Mouse (Mus musculus) spleen, embryonic (tissue): Measurements from ENCODE around the gene Lmx1b.

Source experiments
- CTCF ChIA-PET: fragments of 350-600 bp; sonication (Branson Sonifier 250); formaldehyde crosslinking; loops from one replicate; lab custom pipeline; 2022; lab: Charles Lee

Lmx1b gene

GRCm38 (mm10) chr2:33643721-33644713, 3.7 kb upstream of the Lmx1b start:
- CTCF ChIA-PET = no interaction called here

- CTCF ChIA-PET = no interaction called here
Measured at GRCm38 (mm10) chr2:33642650-33643458, 2.5 kb upstream of the Lmx1b start.

- CTCF ChIA-PET = no interaction called here
Measured at GRCm38 (mm10) chr2:33641859-33642571, 1.7 kb upstream of the Lmx1b start.

- CTCF ChIA-PET = no interaction called here
Measured at GRCm38 (mm10) chr2:33640978-33641858, 907 bp upstream of the Lmx1b start.

GRCm38 (mm10) chr2:33639301-33640170, 775 bp downstream of the Lmx1b start:
- CTCF ChIA-PET = no interaction called here

GRCm38 (mm10) chr2:33638141-33638733, 2.1 kb downstream of the Lmx1b start:
- CTCF ChIA-PET = no interaction called here

- CTCF ChIA-PET = no interaction called here
Measured at GRCm38 (mm10) chr2:33637288-33637687, 3.0 kb downstream of the Lmx1b start.

GRCm38 (mm10) chr2:33636628-33637188, 3.6 kb downstream of the Lmx1b start:
- CTCF ChIA-PET = no interaction called here

GRCm38 (mm10) chr2:33636117-33636521, 4.2 kb downstream of the Lmx1b start:
- CTCF ChIA-PET = no interaction called here

- CTCF ChIA-PET = no interaction called here
Measured at GRCm38 (mm10) chr2:33635323-33636116, 4.8 kb downstream of the Lmx1b start.

GRCm38 (mm10) chr2:33634481-33635090, 5.7 kb downstream of the Lmx1b start:
- CTCF ChIA-PET = no interaction called here

- CTCF ChIA-PET = no interaction called here
Measured at GRCm38 (mm10) chr2:33633955-33634354, 6.4 kb downstream of the Lmx1b start.

- CTCF ChIA-PET = no interaction called here
Measured at GRCm38 (mm10) chr2:33633237-33633636, 7.1 kb downstream of the Lmx1b start.

GRCm38 (mm10) chr2:33632551-33633059, 7.7 kb downstream of the Lmx1b start:
- CTCF ChIA-PET = no interaction called here

GRCm38 (mm10) chr2:33631708-33632343, 8.5 kb downstream of the Lmx1b start:
- CTCF ChIA-PET = no interaction called here

- CTCF ChIA-PET = no interaction called here
Measured at GRCm38 (mm10) chr2:33631022-33631707, 9.1 kb downstream of the Lmx1b start.
